Mouse (Mus musculus) T-helper 2 cell (primary cell): Measurements from ENCODE around the gene Vmn1r93.
"Not testable (repeated sequence)": the region's sequence is repeated elsewhere in the genome, so short reads cannot be mapped to it uniquely, and the experiment has no call there.

Source experiments
- in situ Hi-C: fragments of 300-600 bp; cut with MboI, MseI; formaldehyde crosslinking; loops from one replicate; pipeline ENCODE4 v1.15.1; 2025; ENCODE audit warnings: high pct_unique_total_duplicates

Gene Vmn1r93

DNA sequence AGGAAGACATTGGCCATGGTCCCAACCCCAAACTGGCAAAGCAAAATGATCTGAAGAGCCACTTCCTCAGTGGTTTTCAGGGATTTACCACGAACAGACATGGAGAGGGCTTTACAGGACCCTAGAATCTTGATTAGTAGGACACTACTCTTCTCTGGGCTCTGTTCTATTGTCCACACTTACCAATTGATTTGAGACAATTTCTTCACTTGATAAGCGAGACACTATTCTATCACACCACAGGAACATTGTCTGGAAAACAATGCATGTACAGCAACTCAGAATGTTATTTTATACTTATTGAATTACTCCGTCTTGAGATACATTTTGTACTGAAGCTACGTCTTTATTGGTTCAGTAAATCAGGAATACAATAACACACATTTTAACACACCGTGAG, at the start of gene Vmn1r93:
Gene Vmn1r93, minus strand, starts transcription at position 101 of the 400 bp plus-strand sequence.
- in situ Hi-C loops, result loop anchor here (5.0 kb wide), 1 partner anchor 1993 kb away; the partner anchor contains the start of gene Gm10666

- in situ Hi-C loops, result not testable (repeated sequence)
Measured at GRCm38 (mm10) chr7:20168277-20168676, 29.4 kb upstream of the Vmn1r93 start, which contains the start of gene Vmn1r94. Gene Vmn1r94, minus strand, starts transcription at chr7:20168377.

GRCm38 (mm10) chr7:20122479-20122878, 16.4 kb downstream of the Vmn1r93 start, which contains the start of gene Gm16442:
Gene Gm16442, minus strand, starts transcription at chr7:20122579.
- in situ Hi-C loops, result loop anchor here (25.0 kb wide), 1 partner anchor 1140 kb away; the partner anchor contains the start of genes Vmn1r124 and Vmn1r125

- in situ Hi-C loops, result not testable (repeated sequence)
Measured at GRCm38 (mm10) chr7:20099380-20099779, 39.5 kb downstream of the Vmn1r93 start, which contains the start of gene Vmn1r91. Gene Vmn1r91, plus strand, starts transcription at chr7:20099680.
